Mouse (Mus musculus): ENCODE results near the gene C1qa.
A peak's percentile ranks its signal among the peaks of the same experiment; 100 is the strongest.

C1qa gene

DNA sequence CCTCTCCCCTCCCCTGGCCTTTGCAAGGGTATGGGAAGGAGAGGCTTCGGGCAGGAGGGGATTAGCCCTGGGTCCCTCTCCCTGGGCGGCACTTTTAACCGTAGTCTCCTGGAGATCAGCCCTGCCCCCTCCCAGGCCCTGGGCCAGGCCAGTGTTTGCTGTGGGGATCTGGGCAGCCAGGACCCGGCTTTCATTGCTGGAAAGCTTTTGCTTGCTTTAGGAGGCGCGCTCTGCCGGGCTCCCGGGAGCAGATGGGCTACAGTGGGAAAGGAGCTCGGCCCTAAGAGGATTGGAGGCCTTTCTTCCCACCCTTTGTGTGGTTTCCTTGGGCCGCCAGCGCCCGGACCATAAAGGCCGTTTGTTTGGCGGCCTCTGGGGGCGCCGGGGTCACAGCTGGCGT is 36.8 kb downstream of the C1qa start:
- peak; percentile 62 for DNase-seq (ENCODE audit: low spot score)

DNA sequence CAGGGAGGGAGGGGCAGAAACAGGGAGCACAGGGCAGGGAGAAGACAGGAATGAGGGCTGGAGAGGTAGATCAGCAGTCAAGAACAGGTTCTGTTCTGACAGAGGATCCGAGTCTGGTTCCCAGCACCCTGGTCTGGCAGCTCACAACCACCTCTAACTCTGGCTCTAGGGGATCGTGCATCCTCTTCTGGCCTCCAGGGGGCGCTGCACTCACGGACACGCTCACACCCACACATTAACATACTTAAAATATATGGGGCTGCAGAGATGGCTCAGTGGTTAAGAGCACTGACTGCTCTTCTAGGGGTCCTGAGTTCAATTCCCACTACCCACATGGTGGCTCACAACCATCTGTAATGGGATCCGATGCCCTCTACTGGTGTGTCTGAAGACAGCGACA is 38.6 kb downstream of the C1qa start:
- DNase-seq (ENCODE audit: low spot score): no peak

DNA sequence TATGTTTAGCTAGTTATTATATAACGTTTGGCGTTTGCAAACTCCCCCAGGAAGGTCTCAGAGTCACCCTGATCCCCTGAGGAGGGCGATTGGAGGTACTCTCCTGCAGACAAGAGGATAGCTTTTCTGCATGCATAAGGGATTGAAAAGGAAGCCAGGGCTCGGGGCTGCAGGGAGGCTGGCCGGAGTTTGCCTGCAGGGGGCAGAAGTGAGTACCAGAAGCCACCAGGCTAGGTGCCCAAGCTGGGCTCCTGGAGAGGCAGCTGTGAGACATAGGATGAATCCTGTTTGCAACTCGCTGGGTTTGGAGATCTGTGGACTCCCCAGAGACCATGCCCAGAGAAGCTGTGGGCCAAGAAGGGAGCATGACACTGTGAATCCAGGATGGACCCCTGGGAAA is 43.5 kb downstream of the C1qa start:
- peak; percentile 75 for DNase-seq (ENCODE audit: low spot score)

DNA sequence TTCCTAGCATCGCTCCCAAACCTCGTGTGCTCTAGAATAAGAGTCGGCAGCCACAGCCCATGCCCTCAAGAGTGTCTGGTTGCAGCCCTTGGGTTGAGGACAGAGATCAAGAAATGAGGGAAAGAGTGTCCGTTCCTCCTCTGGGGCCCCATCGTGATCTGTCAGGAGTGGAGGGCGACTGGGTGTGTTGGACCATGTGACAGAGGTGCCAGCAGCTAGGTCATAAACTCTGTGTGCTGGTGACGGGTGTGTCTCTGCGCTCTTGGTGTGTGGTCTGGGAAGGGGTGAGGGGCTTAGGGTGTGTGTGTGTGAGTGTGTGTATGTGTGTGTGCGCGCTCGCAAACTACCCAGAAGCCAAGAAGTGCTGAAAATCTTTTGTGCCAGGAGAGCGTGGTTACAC is 45.6 kb downstream of the C1qa start:
- no peak for DNase-seq (ENCODE audit: low spot score)

DNA sequence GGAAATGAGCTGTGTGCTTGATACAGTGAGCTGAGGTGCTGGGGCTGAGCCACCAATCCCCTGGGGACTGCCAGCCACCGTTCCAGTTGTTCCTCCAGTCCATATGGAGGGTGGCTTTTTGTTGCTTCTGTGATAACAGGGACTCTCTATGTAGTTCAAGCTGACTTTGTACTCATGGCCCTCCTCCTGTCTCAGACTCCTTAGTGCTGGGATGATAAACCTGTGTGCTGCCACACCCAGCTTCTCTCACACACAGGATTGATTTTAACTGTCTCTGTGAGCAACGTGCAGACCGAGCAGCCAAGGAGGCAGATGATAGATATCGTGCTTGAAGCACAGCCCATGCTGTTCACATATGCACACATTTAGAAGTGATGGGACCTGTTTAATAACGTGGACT is 46.5 kb downstream of the C1qa start:
- DNase-seq (ENCODE audit: low spot score): no peak

DNA sequence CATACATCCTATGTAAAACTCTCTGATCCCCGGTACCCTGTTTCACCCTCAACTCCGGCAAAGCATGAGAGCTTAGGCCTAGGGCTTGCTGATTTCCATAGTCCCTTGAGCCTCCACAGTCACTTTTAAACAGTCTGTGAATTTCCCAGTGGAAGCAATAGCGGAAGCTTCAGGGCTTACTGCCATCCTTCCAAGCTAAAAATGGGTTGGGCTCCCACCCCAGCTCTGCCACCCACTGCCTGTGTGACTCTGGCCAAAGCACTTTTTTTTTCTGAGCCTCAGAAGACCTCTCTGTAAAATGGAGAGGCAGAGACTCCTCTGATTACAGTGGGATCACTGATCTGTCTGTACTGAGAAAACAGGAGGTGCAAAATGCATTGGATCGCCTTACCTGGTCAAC is 50.0 kb downstream of the C1qa start:
- no peak for DNase-seq (ENCODE audit: low spot score)

DNA sequence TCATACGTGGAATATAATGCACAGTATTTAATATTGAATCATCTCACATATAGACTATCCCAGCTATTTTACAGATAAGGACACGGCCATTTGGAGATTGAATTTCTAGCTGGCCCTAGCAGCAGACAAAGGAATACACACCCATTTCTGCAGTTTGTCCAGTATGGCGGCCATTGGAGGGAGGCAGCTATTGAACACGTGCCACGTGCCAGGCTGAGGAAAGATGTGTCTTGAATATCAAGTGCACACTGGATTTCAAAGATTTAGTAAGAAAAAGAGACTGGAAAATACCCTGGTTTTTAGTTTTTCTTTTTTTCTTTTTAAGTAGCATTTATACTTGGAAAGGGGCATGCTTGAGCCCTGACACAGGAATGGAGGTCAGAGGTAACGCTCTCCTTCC is 51.4 kb downstream of the C1qa start:
- no peak for DNase-seq (ENCODE audit: low spot score)
